Mouse (Mus musculus): ENCODE data around the gene Arhgap22. TPM values are rescaled to one million over a fixed set of nuclear protein-coding genes. Genes with fewer than 3 reads are reported as not detected.

The Arhgap22 gene
- polyA plus RNA-seq, 1 experiment from 2014 or later: 8.1 TPM

- Histone ChIP-seq H3K4me1 (ENCODE audit: control insufficient read depth, insufficient read depth, low read length) (no peaks in the 10 kb centered on the region), H3K9me3 (ENCODE audit: control insufficient read depth, low read depth, low read length) (no peaks in the 10 kb centered on the region), H3K27me3 (ENCODE audit: control insufficient read depth, insufficient read depth, low read length) (no peaks in the 10 kb centered on the region), H3K4me2 (replicated peaks; ENCODE audit: low read depth, low read length) (no peak overlapping the region), H3K9ac (replicated peaks; ENCODE audit: low read depth, low read length) (no peak overlapping the region), H3K36me3 (ENCODE audit: control insufficient read depth, insufficient read depth, low read length) (no peaks in the 10 kb centered on the region; the same call in 1 of the 2 replicates), H3K27ac (ENCODE audit: low read length) (no peak overlapping the region), H3K4me3 (ENCODE audit: low read depth, low read length) (no peak overlapping the region)
- WGBS: 95% methylated on average over 3 of the region's 3 CpGs
- no peak for ATAC-seq (ENCODE audit: insufficient number of reproducible peaks, insufficient read depth, low FRiP score, low read depth)
Measured at GRCm38 (mm10) chr14:33377211-33377610, 163.4 kb downstream of the Arhgap22 start.

GRCm38 (mm10) chr14:33378723-33379122 lies 164.9 kb downstream of the Arhgap22 start:
- H3K27me3 ChIP-seq (ENCODE audit: control insufficient read depth, insufficient read depth, low read length): no peaks in the 10 kb centered on the region
- no peaks in the 10 kb centered on the region for H3K9me3 ChIP-seq (ENCODE audit: control insufficient read depth, low read depth, low read length)
- peaks cover 3% of the 10 kb centered on the region; the same call in 1 of the 2 replicates for H3K36me3 ChIP-seq (ENCODE audit: control insufficient read depth, insufficient read depth, low read length)
- no peak for ATAC-seq (ENCODE audit: insufficient number of reproducible peaks, insufficient read depth, low FRiP score, low read depth)
- no peak overlapping the region for H3K27ac ChIP-seq (ENCODE audit: low read length)
- no peak overlapping the region for H3K4me3 ChIP-seq (ENCODE audit: low read depth, low read length)
- 90% methylated on average over 5 of the region's 5 CpGs for WGBS
- H3K4me2 ChIP-seq (replicated peaks; ENCODE audit: low read depth, low read length): no peak overlapping the region
- no peak overlapping the region for H3K9ac ChIP-seq (replicated peaks; ENCODE audit: low read depth, low read length)
- H3K4me1 ChIP-seq (ENCODE audit: control insufficient read depth, insufficient read depth, low read length): no peaks in the 10 kb centered on the region

GRCm38 (mm10) chr14:33380830-33381457 lies 167.1 kb downstream of the Arhgap22 start:
- no peaks in the 10 kb centered on the region for H3K9me3 ChIP-seq (ENCODE audit: control insufficient read depth, low read depth, low read length)
- no peaks in the 10 kb centered on the region for H3K4me1 ChIP-seq (ENCODE audit: control insufficient read depth, insufficient read depth, low read length)
- H3K27ac ChIP-seq (ENCODE audit: low read length): no peak overlapping the region
- no peak for ATAC-seq (ENCODE audit: insufficient number of reproducible peaks, insufficient read depth, low FRiP score, low read depth)
- H3K4me2 ChIP-seq (replicated peaks; ENCODE audit: low read depth, low read length): no peak overlapping the region
- WGBS: 83% methylated on average over 6 of the region's 6 CpGs
- H3K36me3 ChIP-seq (ENCODE audit: control insufficient read depth, insufficient read depth, low read length): peaks cover 13% of the 10 kb centered on the region
- H3K9ac ChIP-seq (replicated peaks; ENCODE audit: low read depth, low read length): no peak overlapping the region
- H3K27me3 ChIP-seq (ENCODE audit: control insufficient read depth, insufficient read depth, low read length): no peaks in the 10 kb centered on the region
- no peak overlapping the region for H3K4me3 ChIP-seq (ENCODE audit: low read depth, low read length)

- WGBS: 85% methylated on average over 5 of the region's 5 CpGs
- H3K4me2 ChIP-seq (replicated peaks; ENCODE audit: low read depth, low read length): no peak overlapping the region
- no peak for ATAC-seq (ENCODE audit: insufficient number of reproducible peaks, insufficient read depth, low FRiP score, low read depth)
Measured at GRCm38 (mm10) chr14:33398065-33398860, 184.4 kb downstream of the Arhgap22 start.

GRCm38 (mm10) chr14:33400019-33400418 lies 186.2 kb downstream of the Arhgap22 start:
- no peak for ATAC-seq (ENCODE audit: insufficient number of reproducible peaks, insufficient read depth, low FRiP score, low read depth)
- Histone ChIP-seq H3K4me3 (ENCODE audit: low read depth, low read length) (no peak overlapping the region), H3K36me3 (ENCODE audit: control insufficient read depth, insufficient read depth, low read length) (peaks cover 3% of the 10 kb centered on the region; the same call in 1 of the 2 replicates), H3K4me1 (ENCODE audit: control insufficient read depth, insufficient read depth, low read length) (no peaks in the 10 kb centered on the region), H3K9me3 (ENCODE audit: control insufficient read depth, low read depth, low read length) (no peaks in the 10 kb centered on the region), H3K27ac (ENCODE audit: low read length) (no peak overlapping the region), H3K9ac (replicated peaks; ENCODE audit: low read depth, low read length) (no peak overlapping the region), H3K27me3 (ENCODE audit: control insufficient read depth, insufficient read depth, low read length) (no peaks in the 10 kb centered on the region), H3K4me2 (replicated peaks; ENCODE audit: low read depth, low read length) (no peak overlapping the region)
- WGBS: 94% methylated on average over 3 of the region's 3 CpGs

More at GRCm38 (mm10) chr14:33398065-33398860, 184.4 kb downstream of the Arhgap22 start:
- H3K27ac ChIP-seq (ENCODE audit: low read length): no peak overlapping the region
- no peaks in the 10 kb centered on the region for H3K9me3 ChIP-seq (ENCODE audit: control insufficient read depth, low read depth, low read length)
- no peak overlapping the region for H3K9ac ChIP-seq (replicated peaks; ENCODE audit: low read depth, low read length)
- H3K27me3 ChIP-seq (ENCODE audit: control insufficient read depth, insufficient read depth, low read length): no peaks in the 10 kb centered on the region
- peaks cover 3% of the 10 kb centered on the region; the same call in 1 of the 2 replicates for H3K36me3 ChIP-seq (ENCODE audit: control insufficient read depth, insufficient read depth, low read length)
- H3K4me3 ChIP-seq (ENCODE audit: low read depth, low read length): no peak overlapping the region
- no peaks in the 10 kb centered on the region for H3K4me1 ChIP-seq (ENCODE audit: control insufficient read depth, insufficient read depth, low read length)

GRCm38 (mm10) chr14:33402331-33402730 lies 188.5 kb downstream of the Arhgap22 start:
- Histone ChIP-seq H3K4me3 (ENCODE audit: low read depth, low read length) (no peak overlapping the region), H3K9ac (replicated peaks; ENCODE audit: low read depth, low read length) (no peak overlapping the region), H3K27me3 (ENCODE audit: control insufficient read depth, insufficient read depth, low read length) (no peaks in the 10 kb centered on the region), H3K9me3 (ENCODE audit: control insufficient read depth, low read depth, low read length) (no peaks in the 10 kb centered on the region), H3K4me2 (replicated peaks; ENCODE audit: low read depth, low read length) (no peak overlapping the region), H3K4me1 (ENCODE audit: control insufficient read depth, insufficient read depth, low read length) (no peaks in the 10 kb centered on the region), H3K27ac (ENCODE audit: low read length) (no peak overlapping the region), H3K36me3 (ENCODE audit: control insufficient read depth, insufficient read depth, low read length) (peaks cover 6% of the 10 kb centered on the region; the same call in 1 of the 2 replicates)
- ATAC-seq (ENCODE audit: insufficient number of reproducible peaks, insufficient read depth, low FRiP score, low read depth): no peak
- WGBS: 92% methylated on average over 1 of the region's 1 CpGs

- 88% methylated on average over 1 of the region's 1 CpGs for WGBS
- Histone ChIP-seq H3K4me1 (ENCODE audit: control insufficient read depth, insufficient read depth, low read length) (no peaks in the 10 kb centered on the region), H3K9ac (replicated peaks; ENCODE audit: low read depth, low read length) (no peak overlapping the region), H3K4me2 (replicated peaks; ENCODE audit: low read depth, low read length) (no peak overlapping the region), H3K27me3 (ENCODE audit: control insufficient read depth, insufficient read depth, low read length) (no peaks in the 10 kb centered on the region), H3K9me3 (ENCODE audit: control insufficient read depth, low read depth, low read length) (no peaks in the 10 kb centered on the region), H3K36me3 (ENCODE audit: control insufficient read depth, insufficient read depth, low read length) (no peaks in the 10 kb centered on the region), H3K4me3 (ENCODE audit: low read depth, low read length) (no peak overlapping the region), H3K27ac (ENCODE audit: low read length) (no peak overlapping the region)
- no peak for ATAC-seq (ENCODE audit: insufficient number of reproducible peaks, insufficient read depth, low FRiP score, low read depth)
Measured at GRCm38 (mm10) chr14:33415746-33416145, 201.9 kb downstream of the Arhgap22 start.

- H3K9me3 ChIP-seq (ENCODE audit: control insufficient read depth, low read depth, low read length): no peaks in the 10 kb centered on the region
- no peak for ATAC-seq (ENCODE audit: insufficient number of reproducible peaks, insufficient read depth, low FRiP score, low read depth)
- no peaks in the 10 kb centered on the region for H3K36me3 ChIP-seq (ENCODE audit: control insufficient read depth, insufficient read depth, low read length)
- no peaks in the 10 kb centered on the region for H3K27me3 ChIP-seq (ENCODE audit: control insufficient read depth, insufficient read depth, low read length)
- H3K27ac ChIP-seq (ENCODE audit: low read length): no peak overlapping the region
- H3K9ac ChIP-seq (replicated peaks; ENCODE audit: low read depth, low read length): no peak overlapping the region
- H3K4me1 ChIP-seq (ENCODE audit: control insufficient read depth, insufficient read depth, low read length): no peaks in the 10 kb centered on the region
- WGBS: 88% methylated on average over 3 of the region's 3 CpGs
- no peak overlapping the region for H3K4me3 ChIP-seq (ENCODE audit: low read depth, low read length)
- no peak overlapping the region for H3K4me2 ChIP-seq (replicated peaks; ENCODE audit: low read depth, low read length)
Measured at GRCm38 (mm10) chr14:33418311-33418909, 204.6 kb downstream of the Arhgap22 start.
